Mouse (Mus musculus) gastrocnemius, postnatal 36 days (tissue): ENCODE data around the gene Gprasp1. TPM values are rescaled to one million over a fixed set of nuclear protein-coding genes. Genes with fewer than 3 reads are reported as not detected.
A peak's percentile ranks its signal among the peaks of the same experiment; 100 is the strongest.
"Not testable (repeated sequence)": the region's sequence is repeated elsewhere in the genome, so short reads cannot be mapped to it uniquely, and the experiment has no call there.

Experiments used
- DNase-seq, 2 experiments: peaks; one replicate each; pipeline ENCODE4 v3.0.0; 2022
- intact Hi-C: fragments of 180-260 bp; cut with DNase I; formaldehyde crosslinking; loops from one replicate; pipeline ENCODE4 v1.15.1; 2025
- long read RNA-seq, 2 experiments: library from polyadenylated mRNA; stranded (forward); transcript quantifications; one replicate each; pipeline ENCODE4 v2.0.0; 2021
- total RNA-seq, 2 experiments: library from RNA; stranded (reverse); gene quantifications; 2 replicates each; pipeline ENCODE4 v1.2.3; 2021

Gene Gprasp1
- total RNA-seq = 10 to 100 TPM; 13.7 to 16.2 TPM
- long read RNA-seq, experiment 1, full-length matches to known transcripts = 1 of 9 reads
- long read RNA-seq, experiment 1, partial matches to known transcripts = 0 of 9 reads
- long read RNA-seq, experiment 1, other reads (novel, unspliced or antisense) = 8 of 9 reads
- long read RNA-seq, experiment 2, full-length matches to known transcripts = 2 of 4 reads
- long read RNA-seq, experiment 2, partial matches to known transcripts = 0 of 4 reads
- long read RNA-seq, experiment 2, other reads (novel, unspliced or antisense) = 2 of 4 reads

GRCm38 (mm10) chrX:135742304-135743055 lies at the start of gene Gprasp1, which contains the start of gene Armcx5:
Gene Gprasp1 (plus strand): TSS chrX:135742733.
Gene Armcx5 (plus strand): TSS chrX:135742733.
- intact Hi-C loops = no loop called here
- DNase-seq = peak; percentile 71 to 76

- intact Hi-C loops = no loop called here
- no peak for DNase-seq
Observed at GRCm38 (mm10) chrX:135693633-135694032, 48.9 kb upstream of the Gprasp1 start, which contains the start of gene Tcp11x2. Gene Tcp11x2 (minus strand): TSS chrX:135693790.

DNA sequence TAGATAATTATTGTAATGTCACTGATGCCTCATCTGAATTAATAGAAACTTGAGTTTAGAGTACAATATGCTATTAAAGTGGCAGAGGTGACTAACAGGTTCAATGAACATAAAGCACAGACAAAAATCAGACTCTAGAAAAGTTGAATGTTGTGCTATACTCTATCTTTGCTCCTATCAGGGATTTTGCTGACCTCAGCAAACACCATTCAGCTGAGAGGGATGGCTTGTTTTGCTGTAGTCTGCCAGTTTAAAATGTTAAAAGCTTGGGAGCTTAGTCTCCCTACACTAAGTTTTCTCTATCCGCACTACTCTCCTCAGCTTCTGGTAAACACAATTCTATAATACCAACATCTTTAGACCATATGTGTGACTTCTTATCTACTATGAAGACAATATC lies 39.4 kb upstream of the Gprasp1 start:
- intact Hi-C loops = no loop called here

GRCm38 (mm10) chrX:135704349-135704748 lies 38.2 kb upstream of the Gprasp1 start:
- intact Hi-C loops = loop anchor here (2.0 kb wide), 1 partner anchor 52 kb away; no protein-coding TSS in a partner anchor
- DNase-seq = no peak

More for the DNA sequence above, 39.4 kb upstream of the Gprasp1 start:
- DNase-seq = no peak

DNA sequence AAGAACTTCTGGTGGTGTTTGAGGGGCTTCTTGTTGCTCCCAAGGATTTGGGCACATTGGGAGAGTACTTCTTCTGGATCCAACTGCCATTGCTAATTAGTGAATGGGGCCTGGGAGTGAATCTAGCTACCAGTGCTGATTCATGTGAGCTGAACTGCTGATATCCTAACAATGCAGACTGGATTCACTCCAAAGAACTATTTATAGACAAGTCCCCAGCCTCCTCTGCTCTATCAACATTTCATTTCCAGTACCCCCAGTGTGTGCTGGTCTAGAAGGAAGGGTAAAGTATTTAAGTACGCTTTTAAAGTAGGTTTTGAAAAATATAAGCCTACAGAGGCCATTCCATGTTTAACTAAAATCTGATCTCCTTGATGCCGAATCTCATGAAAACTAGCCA lies 29.7 kb upstream of the Gprasp1 start:
- intact Hi-C loops = no loop called here
- no peak for DNase-seq

- no peak for DNase-seq
- intact Hi-C loops = no loop called here
Observed at GRCm38 (mm10) chrX:135725161-135725560, 17.4 kb upstream of the Gprasp1 start, which contains the start of gene Tmsb15a. Gene Tmsb15a (minus strand): TSS chrX:135725261.

- no peak for DNase-seq
- intact Hi-C loops = no loop called here
Observed at GRCm38 (mm10) chrX:135738730-135739520, 3.6 kb upstream of the Gprasp1 start.

- intact Hi-C loops = no loop called here
- DNase-seq = no peak
Observed at GRCm38 (mm10) chrX:135743056-135743355, 473 bp downstream of the Gprasp1 start.

DNA sequence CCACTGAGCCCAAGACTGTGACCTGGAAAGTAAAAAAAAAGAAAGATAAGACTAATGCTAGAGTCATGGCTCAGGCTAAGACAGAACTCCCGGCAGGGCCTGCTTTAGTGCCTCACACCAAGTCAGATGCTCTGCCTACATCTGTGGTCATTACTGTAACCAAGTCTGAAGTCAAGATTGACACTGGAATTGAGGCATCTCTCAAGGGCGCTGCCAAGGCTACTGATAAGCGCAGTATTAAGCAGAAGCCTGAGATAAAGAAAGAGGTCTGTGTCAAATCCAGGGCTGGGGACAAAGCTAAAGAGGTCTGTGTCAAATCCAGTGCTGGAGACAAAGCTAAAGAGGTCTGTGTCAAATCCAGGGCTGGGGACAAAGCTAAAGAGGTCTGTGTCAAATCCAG lies 2.8 kb downstream of the Gprasp1 start:
- DNase-seq, intact Hi-C loops: not testable (repeated sequence)

- DNase-seq = peak; percentile 38 to 45
- intact Hi-C loops = loop anchor here (5.0 kb wide), 2 partner anchors 39 to 1701 kb away; no protein-coding TSS in a partner anchor
Observed at GRCm38 (mm10) chrX:135752832-135753231, 10.3 kb downstream of the Gprasp1 start.

- no peak for DNase-seq
- intact Hi-C loops = loop anchor here (5.0 kb wide), 2 partner anchors 36 to 104 kb away; partner anchors contain the start of gene Bhlhb9
Observed at GRCm38 (mm10) chrX:135761707-135762106, 19.2 kb downstream of the Gprasp1 start.

- no peak for DNase-seq
- intact Hi-C loops = no loop called here
Observed at GRCm38 (mm10) chrX:135768043-135768548, 25.6 kb downstream of the Gprasp1 start.

DNA sequence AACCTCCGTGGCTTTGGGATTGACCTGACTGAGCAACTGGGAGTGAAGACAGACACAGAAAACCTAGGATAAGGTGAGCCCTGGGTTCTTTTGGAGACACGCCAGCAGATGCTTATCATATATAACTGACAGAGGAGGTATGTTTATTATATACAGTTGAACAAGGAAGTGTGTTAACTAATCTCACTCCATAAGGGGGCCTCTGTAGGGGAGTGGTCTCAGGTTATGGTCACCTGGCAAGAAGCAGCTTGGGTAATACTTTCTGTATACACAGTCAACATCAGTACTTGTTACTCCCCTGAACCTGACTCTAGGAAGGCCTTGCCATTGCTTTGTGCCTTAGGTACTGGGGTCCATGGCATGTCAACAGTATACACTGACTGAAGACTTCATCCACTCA lies 26.0 kb downstream of the Gprasp1 start:
- intact Hi-C loops = no loop called here
- no peak for DNase-seq

DNA sequence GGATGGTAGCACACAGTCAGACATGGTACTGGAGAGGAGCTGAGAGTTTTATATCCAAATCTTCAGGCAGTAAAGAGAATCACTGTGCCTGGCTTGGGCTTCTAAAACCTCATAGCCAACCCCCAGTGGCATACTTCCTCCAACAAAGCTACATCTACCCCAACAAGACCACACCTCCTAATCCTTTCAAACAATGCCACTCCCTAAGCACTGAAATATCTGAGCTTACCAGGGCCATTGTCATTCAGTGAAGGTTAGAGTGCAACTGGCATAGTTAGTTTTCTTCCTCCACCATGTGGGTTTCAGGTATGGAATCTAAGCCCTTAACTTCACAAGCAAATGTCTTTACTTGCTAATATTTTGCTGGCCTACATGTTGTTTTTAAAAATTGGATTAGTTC lies 49.0 kb downstream of the Gprasp1 start:
- no peak for DNase-seq
- intact Hi-C loops = loop anchor here (5.0 kb wide), 1 partner anchor 39 kb away; no protein-coding TSS in a partner anchor

DNA sequence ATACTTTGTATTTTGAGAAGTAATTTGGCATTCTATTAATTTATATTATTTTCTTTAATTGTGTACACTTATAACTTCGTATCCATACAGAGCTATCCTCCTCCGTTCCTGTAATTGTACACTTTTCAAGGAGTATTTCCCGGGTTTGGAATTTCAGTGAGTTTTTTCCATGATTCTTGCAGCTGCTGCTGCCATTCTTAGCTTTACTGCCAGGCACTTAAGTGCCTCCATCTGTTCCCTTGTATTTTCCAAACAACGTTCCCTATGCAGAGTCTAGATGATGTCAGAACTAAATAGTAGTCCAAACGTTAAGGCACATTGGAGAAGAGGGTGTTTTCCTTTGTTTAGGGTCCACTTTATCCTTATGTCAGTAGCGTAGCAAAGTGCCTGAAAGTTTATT lies 49.8 kb downstream of the Gprasp1 start:
- DNase-seq = no peak
- intact Hi-C loops = loop anchor here (5.0 kb wide), 1 partner anchor 40 kb away; no protein-coding TSS in a partner anchor

GRCm38 (mm10) chrX:135795591-135796304 lies 53.2 kb downstream of the Gprasp1 start:
- intact Hi-C loops = loop anchor here (5.0 kb wide), 1 partner anchor 33 kb away; no protein-coding TSS in a partner anchor

DNA sequence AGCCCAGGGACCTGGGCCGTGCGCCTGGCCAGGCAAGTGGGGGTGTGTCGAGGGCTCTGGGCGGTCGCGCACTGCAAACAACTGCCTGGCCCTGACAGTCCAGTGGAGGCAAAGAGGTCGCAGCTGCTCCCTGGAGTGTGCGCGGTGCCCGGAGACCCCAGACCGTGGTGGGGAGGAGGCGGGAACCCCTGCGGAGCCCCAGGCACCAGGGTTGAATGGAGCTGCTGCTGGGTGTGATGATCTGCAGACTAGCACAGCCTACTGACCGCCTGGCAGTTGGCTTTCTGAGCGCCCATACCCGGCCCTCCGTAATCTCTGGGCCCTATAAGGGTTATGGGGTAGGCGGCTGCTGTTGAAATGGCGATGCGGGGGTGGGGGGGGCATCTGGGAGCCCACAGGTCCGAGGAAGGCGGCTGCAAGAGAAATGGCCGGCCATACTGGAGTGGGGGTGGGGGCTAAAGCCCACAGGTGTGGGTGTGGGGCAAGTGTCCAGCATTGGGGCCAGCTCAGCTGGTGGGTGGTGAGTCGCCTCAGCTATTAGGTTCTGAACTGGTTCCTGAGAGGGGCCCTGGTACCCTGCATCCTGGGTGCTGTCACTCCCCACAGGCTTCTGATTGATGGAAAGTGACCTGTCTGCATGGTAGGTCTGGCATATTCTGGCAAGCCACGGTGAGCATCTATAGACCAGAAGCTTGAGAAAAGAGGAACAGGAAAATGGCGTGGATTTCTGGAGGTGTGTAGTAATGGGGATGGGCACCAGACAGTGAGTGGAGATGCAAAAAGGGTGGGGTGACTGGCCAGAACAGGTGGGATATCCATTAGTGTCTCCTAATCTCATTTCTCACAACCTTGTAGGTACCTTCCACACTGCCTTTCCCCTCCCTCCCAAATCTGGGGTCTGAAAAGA lies 54.0 kb downstream of the Gprasp1 start:
- intact Hi-C loops = loop anchor here (5.0 kb wide), 1 partner anchor 34 kb away; no protein-coding TSS in a partner anchor
- DNase-seq = not testable (repeated sequence)

More at GRCm38 (mm10) chrX:135795591-135796304, 53.2 kb downstream of the Gprasp1 start:
- not testable (repeated sequence) for DNase-seq

DNA sequence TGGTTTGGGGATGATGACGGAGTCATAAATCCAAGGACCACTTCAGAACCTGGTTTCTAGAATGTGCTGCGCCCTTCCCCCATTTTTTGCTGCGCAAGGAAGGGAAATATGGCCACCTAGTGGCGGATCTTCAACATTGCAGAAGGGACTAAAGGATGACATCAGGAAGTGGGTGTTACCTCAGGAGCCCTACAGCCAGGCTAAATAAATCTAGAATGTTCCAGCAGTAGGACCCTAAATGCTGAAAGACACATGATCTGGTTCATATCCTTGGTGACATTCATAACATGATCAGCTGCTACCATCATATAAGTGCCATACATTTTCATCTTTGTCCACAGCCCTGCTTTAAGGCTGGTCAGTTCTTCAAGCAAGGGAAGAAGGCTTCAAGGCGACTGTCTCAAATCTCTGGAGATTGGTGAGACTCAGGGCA lies 54.7 kb downstream of the Gprasp1 start, which contains the start of gene Bhlhb9:
Gene Bhlhb9 (plus strand): TSS at position 383 of the 433 bp plus-strand sequence.
- peak in 1 of 2 experiments; percentile 29 for DNase-seq
- intact Hi-C loops = loop anchor here (5.0 kb wide), 1 partner anchor 35 kb away; no protein-coding TSS in a partner anchor
